Mouse (Mus musculus) neural tube, embryonic 13.5 days (tissue): ENCODE measurements around the gene Gm12888. TPM values are rescaled to one million over a fixed set of nuclear protein-coding genes. Genes with fewer than 3 reads are reported as not detected.
"Not testable (repeated sequence)": the region's sequence is repeated elsewhere in the genome, so short reads cannot be mapped to it uniquely, and the experiment has no call there.

Experiments
- ATAC-seq: fragments of 200-750 bp; cut with Nextera tagmentation; 2 replicates; pipeline ENCODE4 v1.8.0; 2017; ENCODE audit warnings: low read depth, mild to moderate bottlenecking, moderate TSS enrichment, moderate library complexity
- H3K27ac ChIP-seq: fragments of 300-500 bp; sonication (generic); replicated peaks from 2 replicates; pipeline ENCODE4 v1.5.1; 2015; ENCODE audit warnings: moderate library complexity, mild to moderate bottlenecking, inconsistent platforms
- H3K27me3 ChIP-seq: fragments of 300-500 bp; sonication (generic); 2 replicates; pipeline ENCODE4 v1.6.1; 2015; ENCODE audit warnings: mild to moderate bottlenecking, inconsistent platforms
- H3K36me3 ChIP-seq: fragments of 300-500 bp; sonication (generic); 2 replicates; pipeline ENCODE4 v1.6.1; 2015; ENCODE audit warnings: mild to moderate bottlenecking, inconsistent platforms
- H3K4me1 ChIP-seq: fragments of 300-500 bp; sonication (generic); replicated peaks from 2 replicates; pipeline ENCODE4 v1.6.1; 2015; ENCODE audit warnings: inconsistent platforms
- H3K4me2 ChIP-seq: fragments of 300-500 bp; sonication (generic); 2 replicates; pipeline ENCODE4 v1.6.1; 2015; ENCODE audit warnings: inconsistent platforms, mild to moderate bottlenecking, moderate library complexity
- H3K4me3 ChIP-seq: fragments of 300-500 bp; sonication (generic); 2 replicates; pipeline ENCODE4 v1.5.1; 2015; ENCODE audit warnings: mild to moderate bottlenecking, inconsistent platforms
- H3K9ac ChIP-seq: fragments of 300-500 bp; sonication (generic); 2 replicates; pipeline ENCODE4 v1.6.1; 2015; ENCODE audit warnings: moderate library complexity, mild to moderate bottlenecking, inconsistent platforms
- H3K9me3 ChIP-seq: fragments of 300-500 bp; sonication (generic); 2 replicates; pipeline ENCODE4 v1.6.1; 2016; ENCODE audit warnings: inconsistent platforms
- WGBS: fragments of 180-500 bp; shearing (Covaris S2); methylation state at CpG from one replicate; pipeline ENCODE4 v1.1.7; 2015; 5-methylcytosine and 5-hydroxymethylcytosine counted together
- polyA plus RNA-seq: library from polyadenylated mRNA; unstranded; fragments of >200 nt; fragmentation: Nextera tagmentation; extraction: Ambion mirVana; gene quantifications from 2 replicates; pipeline ENCODE4 v1.2.1, GENCODE M21; 2015

The Gm12888 gene
- not detected in 2 replicates for polyA plus RNA-seq

DNA sequence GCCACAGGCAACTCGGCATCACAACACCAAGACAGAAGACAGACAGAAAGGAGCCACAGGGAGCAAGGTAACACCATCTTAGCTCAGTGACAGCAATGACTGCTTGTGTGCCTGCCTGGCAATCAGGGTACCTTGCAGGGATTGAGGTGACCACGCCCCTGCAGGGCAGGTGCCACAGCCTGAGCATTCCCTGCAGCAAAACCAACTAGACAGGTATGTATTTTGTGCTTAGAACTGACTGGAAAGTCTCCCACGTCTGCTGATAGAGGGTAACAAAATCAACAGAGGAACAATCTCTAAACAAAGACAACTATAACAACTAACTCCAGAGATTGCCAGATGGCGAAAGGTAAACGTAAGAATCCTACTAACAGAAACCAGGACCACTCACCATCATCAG, at the start of gene Gm12888:
Gene Gm12888, minus strand, starts transcription at position 101 of the 400 bp plus-strand sequence.
- H3K9ac ChIP-seq, H3K36me3 ChIP-seq, ATAC-seq, H3K4me1 ChIP-seq, H3K4me2 ChIP-seq, H3K4me3 ChIP-seq, H3K27me3 ChIP-seq, H3K27ac ChIP-seq: not testable (repeated sequence)
- 66% methylated on average over 3 of the region's 5 CpGs for WGBS
- peaks cover 15% of the 10 kb centered on the region; the same call in 1 of the 2 replicates for H3K9me3 ChIP-seq

Other genes starting within 250 kb of the Gm12888 start
- 28.3 and 31.0 TPM in 2 replicates for gene Zmpste24, start 226.7 kb downstream of the Gm12888 start, polyA plus RNA-seq
- not detected in 2 replicates for gene Tmco2, start 215.7 kb downstream of the Gm12888 start, polyA plus RNA-seq
- gene Rlf, start 109.8 kb downstream of the Gm12888 start, polyA plus RNA-seq = 25.6 and 29.9 TPM in 2 replicates
- gene Gm12886, start 98.2 kb upstream of the Gm12888 start, polyA plus RNA-seq = not detected in 2 replicates